Mouse (Mus musculus) 416B (cell line): Measurements from ENCODE around the gene Nectin1.

Experiments used
- DNase-seq: peaks from one replicate; pipeline ENCODE4 v3.0.0; 2011; ENCODE audit warnings: low read depth

The Nectin1 gene

DNA sequence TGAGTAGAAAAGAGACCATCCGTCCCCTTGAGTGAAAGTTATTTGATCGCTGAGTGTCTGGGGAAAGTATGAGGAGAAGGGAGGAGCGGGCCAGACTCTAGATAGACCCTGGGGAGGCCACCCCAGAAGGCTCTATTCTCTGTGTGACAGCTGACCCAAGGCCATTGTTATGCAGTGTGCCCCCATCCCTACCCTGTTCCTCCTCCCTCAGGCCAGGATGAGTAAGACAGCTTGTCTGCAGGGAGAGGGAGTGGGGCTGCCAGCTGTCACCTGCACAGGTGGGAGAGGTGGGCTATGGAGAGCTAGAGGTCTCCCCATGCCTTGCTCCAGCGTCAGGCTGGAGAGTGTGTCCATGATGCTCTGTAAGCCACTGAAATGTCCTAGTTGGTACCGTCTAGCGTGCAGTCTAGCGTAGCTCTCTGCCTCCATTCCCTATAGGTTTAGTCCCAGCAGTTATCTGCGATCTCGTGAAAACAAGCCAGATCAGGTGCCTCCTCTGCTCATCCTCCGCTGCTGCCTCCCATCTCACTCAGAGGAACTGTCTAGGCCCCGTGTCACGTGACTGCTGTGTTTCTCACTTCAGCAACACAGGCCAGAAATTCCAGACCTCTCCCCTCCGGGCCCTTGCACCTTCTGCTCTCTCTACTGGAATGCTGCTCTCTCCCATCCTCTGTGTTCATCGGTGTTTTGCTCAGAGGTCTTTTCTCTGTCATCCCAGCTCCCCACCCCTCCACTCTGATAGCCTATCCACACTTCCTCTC is 21.8 kb downstream of the Nectin1 start:
- no peak for DNase-seq

DNA sequence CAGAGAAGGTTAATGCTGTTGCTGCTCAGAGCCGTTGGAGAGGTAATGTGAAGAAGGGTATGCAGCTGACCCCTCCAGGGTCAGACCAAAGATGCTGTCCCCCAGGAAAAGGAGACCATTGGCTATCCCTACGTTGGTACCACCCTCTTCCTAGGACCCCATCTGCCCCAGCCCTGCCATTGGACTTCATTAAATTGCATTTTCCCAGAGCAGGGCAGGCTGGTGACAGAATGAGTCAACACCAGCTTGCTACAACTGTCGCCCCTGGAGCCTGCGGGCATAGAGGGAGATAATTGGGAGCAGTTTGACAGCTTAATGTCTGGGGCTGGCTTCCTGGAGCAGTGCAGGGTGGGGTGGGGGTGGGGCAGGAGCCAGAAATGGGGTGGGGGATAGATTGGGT is 25.0 kb downstream of the Nectin1 start:
- no peak for DNase-seq

DNA sequence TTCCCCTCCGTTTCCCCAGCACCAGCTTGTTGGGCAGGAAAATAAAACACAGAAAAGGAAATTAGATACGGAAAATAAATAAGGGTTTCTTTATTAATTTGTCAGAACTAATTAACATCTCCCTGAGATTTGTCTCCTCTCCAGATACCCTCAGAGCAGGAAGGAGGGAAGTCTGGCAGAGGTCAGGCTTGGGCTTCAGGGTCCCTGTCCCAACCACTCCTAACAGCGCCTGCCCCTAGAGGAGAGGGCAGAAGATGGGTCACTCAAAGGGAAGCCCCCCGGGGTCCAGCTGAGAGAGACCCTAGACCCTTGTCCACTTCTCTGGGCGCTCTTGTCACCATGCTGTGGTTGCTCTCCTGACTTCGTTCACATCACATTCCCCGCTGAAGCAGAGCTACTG is 25.4 kb downstream of the Nectin1 start:
- DNase-seq: no peak

DNA sequence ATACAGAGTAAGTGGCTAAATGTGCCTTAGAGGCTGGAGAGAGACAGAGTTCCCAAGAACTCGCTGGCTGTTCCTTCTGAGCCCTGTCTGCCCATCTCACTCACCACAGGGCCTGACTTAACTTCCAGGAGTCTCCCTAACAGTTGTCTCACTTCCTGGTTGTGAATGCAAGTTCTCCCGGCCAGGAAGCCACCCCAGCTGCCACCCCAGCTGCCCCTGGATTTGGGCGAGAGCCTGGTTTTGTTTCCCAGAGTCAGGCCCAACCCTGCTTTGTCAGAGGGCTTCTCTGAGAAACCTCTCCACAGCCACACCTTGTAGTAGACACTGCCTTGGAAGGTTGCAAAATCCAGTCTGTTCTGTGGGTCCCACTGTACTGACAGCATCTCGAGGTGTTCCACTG is 26.2 kb downstream of the Nectin1 start:
- DNase-seq: no peak

DNA sequence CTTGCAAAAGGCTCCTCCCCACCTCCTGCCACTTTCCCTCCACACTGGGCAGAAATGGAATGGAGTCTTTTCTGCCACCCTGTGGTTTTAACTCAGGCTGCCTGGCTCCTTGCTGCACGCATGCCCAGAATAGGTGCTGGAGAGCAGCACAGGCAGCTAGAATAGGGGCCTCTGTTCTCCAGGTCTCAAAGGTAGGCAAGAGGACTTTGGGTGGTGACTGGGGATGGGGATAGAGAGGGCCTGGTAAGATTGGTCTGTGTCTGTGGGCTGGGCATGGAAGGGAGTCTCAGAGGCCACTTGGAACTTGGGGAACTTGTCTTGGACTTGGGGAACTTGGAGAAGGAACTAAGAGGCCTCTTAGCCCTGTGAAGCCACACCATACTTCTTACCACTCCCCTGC is 27.3 kb downstream of the Nectin1 start:
- no peak for DNase-seq

DNA sequence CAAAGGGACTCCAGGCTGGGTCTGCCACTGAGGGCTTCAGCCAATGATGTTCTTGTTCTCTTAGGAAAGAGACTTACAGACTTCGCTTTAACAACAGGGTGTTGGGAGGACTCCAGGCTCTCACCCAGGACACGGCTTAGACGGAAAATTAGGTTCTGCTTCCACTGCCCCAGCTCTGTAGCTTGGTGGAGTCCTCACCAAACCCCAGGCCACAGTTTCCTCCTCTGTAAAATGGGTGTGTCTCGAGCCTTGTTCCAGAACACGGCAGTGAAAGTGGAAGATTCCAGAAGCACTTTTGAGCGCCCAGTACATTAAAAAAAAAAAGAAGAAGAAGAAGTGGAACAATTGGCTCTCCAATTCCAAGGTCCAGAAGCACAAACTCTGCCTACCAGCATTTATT is 28.7 kb downstream of the Nectin1 start:
- DNase-seq: no peak

DNA sequence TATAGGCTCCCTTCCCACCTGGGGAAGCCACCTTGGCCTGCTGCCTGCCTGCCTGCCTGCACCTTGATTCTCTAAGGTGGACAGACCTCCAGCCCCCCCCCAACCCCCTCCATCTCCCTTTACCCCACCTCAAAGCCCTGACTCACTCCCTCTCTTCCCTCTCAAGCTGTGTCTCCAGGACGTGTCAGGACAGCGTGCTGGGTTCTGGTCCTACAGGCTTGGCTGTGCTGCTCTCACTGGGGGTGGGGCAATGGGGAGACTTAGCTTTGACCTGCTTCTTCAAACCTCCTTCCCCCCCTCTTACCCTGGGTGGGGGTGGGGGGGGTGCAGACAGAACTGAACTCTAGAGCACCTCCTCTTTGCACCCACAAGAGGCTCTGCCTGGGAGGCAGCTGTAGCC is 29.7 kb downstream of the Nectin1 start:
- DNase-seq: no peak

DNA sequence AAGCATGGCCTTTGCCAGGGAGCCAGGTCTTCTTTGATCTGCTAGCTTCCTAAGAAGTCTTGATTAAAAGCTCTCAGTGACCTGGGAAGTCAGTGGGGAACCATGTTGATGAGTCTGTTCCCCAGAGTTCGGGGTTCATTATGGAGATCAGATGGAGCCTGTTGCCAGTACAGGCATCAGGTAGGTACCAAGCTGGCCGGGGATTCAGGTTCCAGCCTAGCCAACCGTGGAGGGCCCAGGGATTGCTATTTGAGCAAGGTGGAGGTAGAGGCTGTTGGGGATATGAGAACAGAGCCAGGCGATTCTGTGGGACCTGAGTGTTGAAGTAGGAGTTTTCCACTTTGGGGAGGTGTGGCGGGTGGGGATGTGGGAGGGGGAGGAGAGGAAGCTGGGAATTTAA is 30.6 kb downstream of the Nectin1 start:
- no peak for DNase-seq

DNA sequence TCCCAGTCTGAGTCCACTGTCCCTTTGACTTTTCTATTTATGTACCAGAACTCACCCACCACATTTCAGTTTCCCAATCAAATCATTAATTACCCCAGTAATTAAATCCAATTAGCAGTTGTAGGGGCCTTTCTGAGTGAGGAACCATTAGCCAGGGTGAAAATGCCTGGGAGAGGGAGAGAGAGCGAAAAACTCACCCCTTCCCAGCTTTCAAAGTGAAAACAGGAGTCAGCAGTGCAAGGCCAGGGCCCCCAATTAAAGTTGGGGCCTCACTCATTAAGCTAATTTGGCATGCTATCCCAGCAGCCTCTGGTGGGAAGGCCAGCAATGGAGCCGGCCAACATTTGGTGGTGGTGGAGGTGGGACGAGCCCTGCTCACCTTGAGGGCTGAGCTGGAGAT is 32.4 kb downstream of the Nectin1 start:
- DNase-seq: no peak

DNA sequence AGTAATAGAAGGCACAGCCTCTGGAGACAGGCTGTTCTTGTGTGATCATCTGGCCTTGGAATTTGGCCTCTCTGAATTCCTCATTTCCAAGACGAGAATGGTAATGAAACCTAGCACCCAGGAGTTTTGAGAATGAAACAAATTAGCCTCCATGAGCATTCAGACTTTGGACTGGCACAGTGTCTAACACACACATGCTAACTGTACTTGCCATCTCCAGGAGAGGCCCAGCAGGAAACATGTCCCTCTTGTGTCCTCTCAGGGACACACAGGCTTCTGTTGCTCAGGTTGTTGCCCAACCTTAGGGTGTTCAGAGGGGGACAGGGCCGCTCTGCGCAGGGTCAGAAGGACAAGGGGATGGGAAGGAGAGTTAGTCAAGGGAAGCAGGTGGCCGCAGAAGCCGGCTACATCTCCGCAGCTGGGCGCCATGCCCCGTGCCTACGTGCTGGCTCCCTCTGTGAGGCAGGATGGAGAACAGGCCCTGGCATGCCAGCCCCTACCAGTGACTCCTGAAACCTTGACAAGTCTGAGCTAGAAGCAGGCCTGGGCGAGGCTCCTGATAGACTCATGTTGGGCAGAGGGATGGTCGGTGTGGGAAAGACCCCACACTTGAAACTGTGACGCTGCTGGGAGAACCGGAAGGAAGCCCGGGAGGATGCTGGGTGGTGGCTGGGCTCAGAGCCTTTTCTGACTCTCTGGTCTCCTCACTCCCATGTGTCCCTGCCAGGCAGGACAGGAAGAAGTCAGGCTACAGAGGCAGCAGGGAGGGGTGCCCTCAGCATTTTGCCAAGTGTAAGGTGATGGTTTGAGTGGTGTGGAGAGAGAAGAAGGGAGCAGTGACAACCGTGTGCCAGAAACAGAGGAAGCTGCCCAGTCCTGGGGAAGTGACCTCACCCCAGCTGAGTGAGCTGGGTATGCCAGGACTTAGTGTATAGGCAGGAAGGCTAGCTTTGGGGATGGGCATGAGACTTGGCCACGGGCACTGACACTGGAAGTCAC is 33.9 kb downstream of the Nectin1 start:
- no peak for DNase-seq

DNA sequence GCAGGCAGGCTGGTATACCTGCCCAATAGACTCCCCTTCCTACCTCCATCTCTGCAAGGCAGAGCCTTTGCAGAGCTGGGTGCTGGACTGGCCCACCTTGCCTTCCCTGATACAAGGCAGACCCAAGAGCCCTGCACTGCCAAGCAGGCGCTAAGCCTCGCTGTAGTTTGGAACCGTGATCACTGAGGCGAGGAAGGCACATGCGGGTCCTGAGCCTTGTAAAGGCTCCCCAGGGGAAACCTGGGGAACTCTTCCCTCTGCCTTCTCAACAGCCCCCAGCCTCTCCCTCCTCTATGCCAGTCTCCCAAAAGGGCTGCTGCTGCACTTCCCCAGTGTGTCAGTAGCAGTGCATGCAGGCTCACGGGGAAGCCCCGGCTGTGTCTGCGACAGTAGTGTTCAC is 37.1 kb downstream of the Nectin1 start:
- DNase-seq: no peak

DNA sequence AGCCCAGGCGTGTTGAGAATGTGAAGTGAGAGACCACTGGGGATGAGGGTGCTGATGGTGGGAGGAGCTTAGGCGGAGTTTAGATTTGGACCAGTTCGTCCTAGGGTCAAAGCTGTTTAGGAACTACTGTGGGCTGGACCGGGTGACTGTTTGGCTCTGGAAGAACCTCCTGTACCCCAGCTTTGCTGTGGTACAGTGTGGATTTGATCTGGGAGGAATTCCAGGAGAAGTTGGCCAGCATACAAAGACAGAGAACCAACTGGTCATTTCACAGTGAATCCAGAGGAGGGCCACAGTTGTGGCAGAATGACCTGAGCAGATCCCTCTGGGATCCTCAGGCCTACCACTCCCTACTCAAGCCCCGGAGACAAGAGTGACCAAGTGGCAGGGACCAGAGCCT is 38.6 kb downstream of the Nectin1 start:
- DNase-seq: no peak

DNA sequence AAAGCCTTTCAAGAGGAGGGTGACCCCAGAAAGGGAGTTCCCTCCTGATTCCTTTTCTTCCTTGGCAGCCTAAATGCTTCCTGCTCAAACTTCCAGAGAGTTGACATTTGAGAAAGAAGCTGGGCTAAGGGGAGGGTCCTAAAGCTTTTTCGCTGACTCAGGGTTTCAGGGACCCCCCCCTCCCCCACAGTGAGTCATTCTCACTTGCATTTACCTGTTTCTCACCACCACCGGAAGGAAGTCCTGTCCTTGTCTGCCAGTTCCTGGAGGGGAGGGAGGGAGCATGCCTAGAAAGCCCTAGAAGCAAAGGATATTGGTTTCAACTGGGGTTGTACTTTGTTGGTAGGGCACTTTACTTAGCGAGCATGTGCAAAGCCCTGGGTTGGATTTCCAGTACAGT is 40.2 kb downstream of the Nectin1 start:
- no peak for DNase-seq

DNA sequence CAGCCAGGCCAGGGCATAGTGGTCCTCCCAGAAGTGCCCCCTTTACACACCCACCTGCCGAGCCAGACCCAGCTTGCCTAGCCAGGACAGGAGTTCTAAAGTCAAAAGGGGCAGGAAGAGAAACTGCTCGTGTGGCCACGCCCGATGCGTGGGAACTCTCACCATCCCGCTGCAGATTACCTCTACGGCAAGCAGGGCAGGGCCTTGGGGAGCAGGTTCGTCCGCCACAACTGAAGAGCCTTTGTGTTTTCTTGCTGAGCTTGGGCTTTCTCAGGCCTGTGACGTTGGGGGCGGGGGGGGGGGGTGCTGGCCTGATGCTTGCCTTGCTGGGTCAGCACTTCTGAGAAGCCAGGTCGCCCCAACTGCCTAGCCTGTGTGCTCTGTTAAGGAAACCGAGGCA is 41.1 kb downstream of the Nectin1 start:
- no peak for DNase-seq

DNA sequence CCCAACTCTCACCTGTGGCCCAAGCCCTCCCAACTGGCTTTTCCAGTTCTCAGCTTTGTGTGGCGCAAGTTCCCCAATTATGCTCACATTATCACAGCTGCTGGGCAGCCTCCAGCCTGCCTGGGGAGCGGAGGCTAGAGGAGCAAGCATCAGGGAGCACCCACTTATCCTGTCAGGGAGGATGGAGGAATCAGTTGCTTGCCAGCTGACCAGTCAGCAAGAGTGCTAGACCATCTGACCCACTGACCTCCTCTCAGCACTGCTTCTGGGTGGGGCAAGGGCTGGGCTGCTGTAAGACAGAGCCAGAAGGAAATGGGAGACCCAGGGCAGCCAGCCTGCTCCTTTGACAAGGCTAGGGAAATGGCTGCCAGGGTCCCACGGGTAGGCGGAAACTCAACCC is 43.8 kb downstream of the Nectin1 start:
- no peak for DNase-seq

DNA sequence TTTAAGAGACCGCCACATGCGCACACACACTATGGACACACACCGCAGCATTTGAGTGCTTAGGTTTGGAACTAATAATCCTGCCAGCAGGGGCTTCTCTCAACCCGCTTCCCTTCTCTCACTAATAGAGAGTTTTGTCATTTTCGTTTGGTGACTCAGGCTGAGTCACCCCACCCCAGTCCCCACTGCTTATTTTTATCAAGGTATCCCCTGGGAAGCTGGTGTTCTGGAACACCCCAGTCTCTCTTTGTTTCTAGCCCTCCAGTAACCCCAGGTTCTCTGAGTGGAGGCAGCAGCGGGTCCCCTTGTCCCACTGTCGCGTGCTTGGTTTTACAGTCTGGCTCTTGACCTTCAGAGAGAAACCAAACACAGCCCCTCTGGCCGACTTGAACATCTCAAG is 48.9 kb downstream of the Nectin1 start:
- no peak for DNase-seq

DNA sequence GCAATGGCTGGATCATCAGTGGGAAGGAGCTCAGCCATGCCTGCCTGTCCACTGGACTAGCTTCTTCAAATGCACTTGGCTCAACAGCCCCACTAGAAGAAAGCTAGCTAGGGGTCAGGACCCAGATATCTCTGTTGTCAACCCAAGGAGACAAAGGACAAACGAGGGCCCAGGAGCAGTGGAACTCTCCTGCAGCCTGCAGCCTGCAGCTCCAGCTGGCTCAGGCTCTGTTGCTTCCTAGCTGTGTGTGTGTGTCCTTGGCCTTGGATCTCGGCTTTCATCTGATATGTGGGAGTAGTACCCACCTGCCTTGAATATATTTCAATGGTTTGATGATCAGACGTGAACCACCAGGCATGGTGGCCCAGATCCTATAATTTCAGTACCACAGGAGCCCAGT is 49.6 kb downstream of the Nectin1 start:
- DNase-seq: no peak

DNA sequence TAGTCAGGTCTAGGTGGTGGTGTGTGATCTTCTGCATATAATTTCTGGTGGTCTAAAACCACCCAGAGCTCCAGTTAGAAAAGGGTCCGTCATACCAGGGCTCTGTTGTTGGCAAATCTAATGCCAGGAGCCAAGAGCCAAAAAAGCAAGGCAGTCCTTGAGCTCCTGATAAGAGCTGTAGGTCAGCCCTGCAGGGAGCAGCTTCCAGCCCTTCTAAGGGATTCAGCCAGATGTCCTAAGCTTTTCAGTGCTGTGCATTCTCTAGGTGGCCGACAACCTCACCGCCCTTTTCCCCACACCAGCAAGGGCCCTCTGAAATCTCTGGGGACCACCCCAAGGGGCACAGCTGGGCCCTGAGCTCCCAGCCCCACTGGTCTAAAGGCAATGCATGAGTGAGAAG is 52.2 kb downstream of the Nectin1 start:
- no peak for DNase-seq

DNA sequence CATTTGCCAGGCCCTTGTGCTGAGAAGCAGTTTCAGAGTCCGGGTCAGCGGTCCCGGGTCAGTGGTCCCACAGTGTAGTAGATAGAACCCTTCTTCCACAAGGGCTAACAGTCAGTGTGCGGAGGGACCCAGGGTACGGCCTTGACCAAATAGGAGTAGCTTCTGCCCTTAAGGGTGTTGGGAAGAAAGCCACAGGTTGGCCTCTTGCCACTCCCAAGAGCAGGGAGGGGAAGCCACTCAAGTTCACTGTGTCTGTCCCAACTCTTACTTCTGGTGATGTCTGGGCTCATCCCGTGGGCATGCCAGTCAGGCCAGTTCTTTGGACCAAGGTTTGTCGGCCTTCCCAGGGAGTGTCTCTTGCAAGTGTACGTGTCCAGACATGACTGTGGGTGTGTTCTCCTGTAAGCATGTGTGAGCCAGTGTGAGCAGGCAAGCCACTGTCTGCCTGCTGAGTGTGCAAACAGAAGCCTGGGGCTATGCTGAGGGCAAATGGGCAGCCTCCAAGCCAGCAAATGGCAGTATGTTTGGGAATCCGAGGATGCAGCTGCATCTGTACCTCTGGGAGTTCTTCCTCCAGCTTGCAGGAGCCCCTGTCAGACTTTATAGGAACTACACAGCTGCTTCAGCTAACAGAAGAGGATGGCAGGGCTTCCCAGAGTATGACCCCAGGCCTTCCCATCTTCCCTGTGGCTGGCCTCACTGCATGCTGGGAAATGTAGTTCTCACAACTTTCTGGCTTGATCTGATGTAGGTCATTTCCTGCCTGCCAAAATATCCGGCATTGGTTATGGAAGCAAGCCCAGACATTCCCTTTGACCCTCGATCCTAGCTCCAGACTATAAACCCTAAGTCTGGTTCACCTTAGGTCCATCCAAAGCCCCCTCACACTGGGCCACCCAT is 53.3 kb downstream of the Nectin1 start:
- DNase-seq: no peak

DNA sequence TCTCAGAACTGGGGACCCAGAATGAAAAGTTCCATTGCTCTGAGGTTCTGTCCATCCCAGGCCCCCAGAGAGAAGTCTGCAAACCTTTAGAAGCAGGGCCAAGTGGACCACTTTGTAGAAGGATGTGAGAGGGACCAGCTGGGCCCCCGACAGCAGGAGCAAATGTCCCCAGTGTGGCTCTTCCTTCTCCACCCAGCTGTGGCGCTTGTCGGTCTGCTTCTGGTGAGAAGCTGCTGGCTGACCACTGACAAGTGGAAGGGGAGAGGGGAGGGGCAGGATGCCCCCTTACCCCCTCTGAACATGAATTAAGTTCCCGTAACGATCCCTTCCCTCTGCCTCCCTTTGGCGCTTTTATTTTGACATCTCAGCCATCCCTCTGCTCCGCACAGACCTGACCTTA is 54.0 kb downstream of the Nectin1 start:
- DNase-seq: no peak

DNA sequence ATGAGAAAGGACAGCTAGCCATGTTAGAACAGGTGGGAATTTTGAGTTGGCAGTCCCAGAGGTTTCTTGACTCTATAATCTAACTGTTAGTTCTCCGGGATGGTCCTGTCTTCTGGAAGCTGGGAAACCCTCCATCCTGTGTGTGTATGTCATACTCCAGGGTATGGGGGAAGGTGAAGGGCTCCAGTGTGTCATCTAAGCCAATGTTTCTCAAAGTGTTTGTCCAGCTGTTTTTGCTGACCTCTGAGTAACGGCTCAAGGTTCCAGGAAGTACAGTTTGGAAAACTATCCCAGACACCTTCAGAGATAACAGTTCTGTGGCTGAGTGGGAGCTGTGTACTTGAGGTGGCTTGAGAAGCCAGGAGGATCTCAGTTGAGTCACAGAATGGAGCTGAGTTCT is 56.7 kb downstream of the Nectin1 start:
- DNase-seq: no peak

DNA sequence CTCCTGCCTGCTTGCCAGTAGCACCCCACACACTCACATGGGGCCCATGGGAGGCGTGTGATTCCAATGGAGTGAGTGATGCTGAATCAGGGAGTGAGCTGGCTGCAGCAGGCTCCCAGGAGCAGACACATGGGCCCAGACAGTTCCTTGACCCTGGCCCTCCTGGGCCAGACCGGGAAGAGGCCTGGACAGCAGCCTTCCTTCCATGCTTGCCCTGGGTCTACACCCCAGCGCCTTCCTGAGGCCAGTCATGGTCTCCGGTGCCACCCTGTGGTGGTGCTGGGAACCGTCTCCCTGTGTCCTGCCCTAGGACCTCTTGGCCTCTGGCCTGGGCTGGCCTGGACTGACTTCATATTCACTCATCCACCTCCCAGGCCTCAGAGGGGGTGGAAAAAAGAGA is 58.1 kb downstream of the Nectin1 start:
- DNase-seq: peak; percentile 18
